Mouse (Mus musculus) small intestine, adult 2 months (tissue): ENCODE data around the gene Plscr1.

Source experiments
- CTCF ChIP-seq: fragments of 200-500 bp; IDR thresholded peaks from 2 replicates; pipeline ENCODE4 v1.5.1; 2012; ENCODE audit warnings: low read depth, mild to moderate bottlenecking, control low read depth, inconsistent platforms, low read length, moderate library complexity, mixed read lengths; ENCODE audit not compliant: insufficient replicate concordance, insufficient read length; ENCODE audit errors: extremely low read depth
- POLR2A ChIP-seq: fragments of 200-500 bp; IDR thresholded peaks from 2 replicates; pipeline ENCODE4 v1.6.1; 2012; ENCODE audit warnings: low read depth, mild to moderate bottlenecking, control low read depth, inconsistent platforms, low read length, moderate library complexity

- TF ChIP-seq CTCF (no peak), POLR2A (no peak)
Measured at GRCm38 (mm10) chr9:92282563-92283171, 33.1 kb downstream of the Plscr1 start.
